Mouse (Mus musculus): ENCODE data around the gene Mark1.

Gene Mark1

DNA sequence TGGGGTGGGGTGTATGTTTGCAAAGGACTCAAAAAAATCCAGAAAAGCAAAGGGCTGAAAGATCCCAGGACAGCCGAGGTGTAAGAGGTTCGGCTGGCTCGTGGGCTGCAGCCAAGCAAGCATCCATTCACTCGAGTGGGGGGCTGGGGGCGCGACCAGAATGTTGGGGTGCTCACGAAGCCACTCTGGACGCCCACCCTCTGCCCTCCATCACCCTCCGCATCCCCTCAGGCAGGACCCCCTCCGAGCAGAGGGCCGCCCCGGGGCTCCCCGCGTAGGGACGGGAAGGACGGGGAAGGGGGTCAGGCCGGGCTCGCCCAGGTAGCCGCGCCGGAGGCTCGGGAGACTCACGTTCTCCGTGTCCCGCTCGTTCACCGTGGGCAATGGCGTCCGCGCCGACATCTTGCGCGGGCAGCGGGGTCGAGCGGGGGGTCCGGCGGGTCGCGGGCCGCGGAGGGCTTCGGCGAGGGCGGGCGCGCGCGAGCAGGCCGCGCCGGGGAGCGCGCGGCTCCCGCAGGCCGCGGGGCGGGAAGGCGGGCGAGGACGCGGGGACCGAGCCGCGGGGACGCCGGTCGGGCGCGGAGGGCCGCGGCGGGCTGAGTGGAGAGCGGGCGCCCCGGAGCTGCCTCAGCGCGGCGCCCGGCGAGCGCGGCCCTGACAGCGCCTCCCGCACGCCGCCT lies at the start of gene Mark1:
Gene Mark1 (minus strand): TSS at position 500 of the 680 bp plus-strand sequence.
- DNase-seq (ENCODE audit: low spot score in 2 of 2): peak in 1 of 2 experiments; percentile 6

DNA sequence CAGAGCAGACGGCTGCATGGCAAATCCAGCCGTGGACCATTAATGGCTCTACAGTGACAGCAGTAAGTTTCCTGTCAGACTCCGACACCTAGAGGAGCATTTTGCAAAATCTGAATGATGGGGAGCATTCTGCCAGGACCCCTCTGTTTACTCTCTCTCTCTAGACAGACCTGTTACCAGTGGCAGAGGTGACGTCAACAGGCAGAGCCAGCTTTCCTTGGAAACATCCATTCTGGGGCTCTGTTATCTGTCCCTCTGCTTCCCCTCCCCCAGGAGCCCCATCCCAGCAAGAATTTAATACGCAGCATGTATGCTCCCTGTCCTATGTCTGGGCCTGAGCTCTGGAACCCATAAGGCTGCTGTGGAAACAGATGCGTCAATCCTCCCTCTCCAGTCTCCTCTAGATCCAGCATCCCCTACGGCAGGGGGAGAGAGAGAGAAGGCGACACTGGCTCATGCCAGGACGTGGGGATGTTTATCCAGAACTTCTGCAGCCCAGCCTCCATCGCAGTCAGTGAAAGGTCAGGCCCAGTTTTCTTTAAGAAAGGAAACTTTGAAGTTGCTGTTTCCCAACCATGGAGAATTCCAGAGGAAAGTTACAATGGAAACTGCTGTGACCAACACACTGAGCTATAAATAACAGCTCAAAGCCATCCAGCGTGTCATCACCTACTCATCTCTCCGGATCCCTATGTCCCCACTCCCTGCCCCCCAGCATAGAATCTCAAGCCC lies 48.3 kb upstream of the Mark1 start:
- DNase-seq (ENCODE audit: low spot score in 2 of 2): no peak

DNA sequence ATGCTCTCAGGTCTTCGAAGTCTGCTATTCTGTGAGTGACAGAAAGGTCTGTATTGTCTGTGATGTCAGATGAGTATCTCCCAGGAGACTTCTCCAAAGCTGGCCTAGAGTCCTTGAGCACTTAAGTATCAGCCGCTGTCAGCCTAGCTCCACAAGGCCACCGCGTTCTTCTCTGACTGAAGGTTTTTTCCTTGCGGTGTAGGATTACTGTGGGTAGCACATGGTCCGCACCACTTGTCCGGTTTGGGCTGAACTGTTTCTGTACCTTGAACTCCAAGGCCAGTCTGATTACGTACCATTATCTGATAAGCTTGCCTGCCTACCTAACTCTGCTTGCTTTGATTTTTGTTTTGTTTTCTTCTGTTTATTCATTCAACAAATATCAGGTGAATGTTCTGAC lies 47.1 kb upstream of the Mark1 start:
- DNase-seq (ENCODE audit: low spot score in 2 of 2): no peak

DNA sequence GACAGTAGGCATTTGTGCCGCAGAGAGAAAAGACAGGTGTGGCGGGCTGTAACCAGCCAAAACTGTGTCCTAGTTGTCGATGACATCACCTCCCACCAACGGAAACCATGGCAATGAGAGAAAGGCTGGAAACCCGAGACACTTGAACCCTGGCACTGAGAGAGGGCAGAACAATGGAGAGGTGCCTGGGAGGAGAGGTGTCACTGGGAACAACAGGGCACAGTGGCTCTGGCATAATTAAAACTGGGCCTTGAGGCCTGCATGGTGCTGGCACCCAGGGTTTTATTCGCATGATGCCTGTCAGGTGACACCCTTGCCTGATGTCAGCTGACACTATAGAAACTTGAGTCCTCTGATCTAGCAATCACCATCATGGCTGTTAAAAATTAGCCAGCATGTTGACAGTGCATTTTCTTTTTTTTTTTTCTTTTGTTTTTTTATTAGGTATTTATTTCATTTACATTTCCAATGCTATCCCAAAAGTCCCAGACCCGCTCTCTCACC lies 38.9 kb upstream of the Mark1 start:
- no peak for DNase-seq (ENCODE audit: low spot score in 2 of 2)

DNA sequence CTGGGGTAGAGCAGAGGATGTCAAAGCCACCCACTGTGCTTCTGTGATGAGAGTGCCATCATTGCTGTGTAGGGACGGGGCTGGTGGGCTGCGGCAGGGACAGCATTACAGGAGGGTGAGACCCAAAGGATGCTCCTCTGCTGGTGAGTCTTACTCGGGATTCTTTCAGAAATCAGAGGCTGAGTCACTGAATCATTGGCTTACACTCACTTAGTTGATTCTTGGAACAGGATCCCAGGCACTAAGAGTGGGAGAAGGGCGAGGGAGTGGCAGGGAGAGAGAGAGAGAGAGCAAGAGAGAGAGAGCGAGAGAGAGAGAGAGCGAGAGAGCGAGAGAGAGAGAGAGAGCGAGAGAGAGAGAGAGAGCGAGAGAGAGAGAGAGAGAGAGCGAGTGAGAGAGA lies 31.2 kb upstream of the Mark1 start:
- no peak for DNase-seq (ENCODE audit: low spot score in 2 of 2)

DNA sequence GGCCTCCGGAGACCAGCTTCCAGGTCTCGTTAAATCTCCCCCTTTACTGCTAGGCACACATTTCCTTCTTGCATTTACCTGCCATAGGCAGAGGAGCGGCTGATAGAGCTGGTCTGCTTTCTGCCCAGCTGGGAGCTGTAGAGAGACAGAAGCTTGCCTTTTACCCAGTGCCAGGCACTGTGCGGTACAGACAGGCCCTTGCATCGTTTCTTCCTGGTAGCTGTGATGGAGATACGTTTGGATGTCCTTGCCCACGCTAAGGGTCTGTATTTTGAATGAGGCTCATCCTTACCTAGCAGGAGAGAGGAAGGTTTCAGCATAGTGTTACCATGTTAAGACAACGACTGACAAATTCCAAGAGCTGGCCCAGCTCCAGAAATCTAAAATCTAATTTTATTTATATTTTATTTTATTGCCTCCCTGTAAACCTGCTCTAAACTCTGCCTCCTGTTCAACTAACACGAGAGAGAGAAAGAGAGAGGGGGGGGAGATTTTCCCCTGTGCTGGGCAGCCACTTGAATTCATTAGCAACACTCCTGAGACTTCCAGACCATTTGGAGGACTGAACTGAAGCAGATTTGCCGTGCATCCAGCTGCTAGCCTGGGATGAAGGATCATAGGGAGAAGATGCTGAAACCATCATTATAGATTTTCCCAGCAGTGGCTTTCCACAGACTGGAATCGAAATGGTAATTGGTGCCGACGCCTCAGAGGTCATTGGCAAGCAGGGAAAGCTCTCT lies 21.2 kb upstream of the Mark1 start:
- DNase-seq (ENCODE audit: low spot score in 2 of 2): no peak

DNA sequence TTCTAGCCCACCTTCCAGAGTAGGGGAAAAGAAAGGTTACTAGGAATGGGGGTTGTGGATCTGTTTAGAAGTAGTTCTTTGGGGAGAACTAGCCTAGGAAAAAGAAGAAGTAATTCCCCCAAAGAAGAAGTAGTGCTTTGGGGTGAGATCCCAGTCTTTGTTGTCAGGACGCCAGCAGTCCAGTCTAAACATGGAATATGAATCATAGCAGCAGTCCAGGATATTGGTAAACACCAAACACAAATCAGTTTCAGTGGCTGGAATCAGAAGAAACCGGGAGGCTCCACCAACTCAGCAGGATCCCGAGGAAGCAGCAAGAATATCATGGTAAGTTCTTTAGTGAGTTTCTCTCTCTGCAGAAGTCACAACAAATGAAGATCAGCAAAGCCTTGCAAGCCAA lies 13.2 kb upstream of the Mark1 start:
- no peak for DNase-seq (ENCODE audit: low spot score in 2 of 2)

DNA sequence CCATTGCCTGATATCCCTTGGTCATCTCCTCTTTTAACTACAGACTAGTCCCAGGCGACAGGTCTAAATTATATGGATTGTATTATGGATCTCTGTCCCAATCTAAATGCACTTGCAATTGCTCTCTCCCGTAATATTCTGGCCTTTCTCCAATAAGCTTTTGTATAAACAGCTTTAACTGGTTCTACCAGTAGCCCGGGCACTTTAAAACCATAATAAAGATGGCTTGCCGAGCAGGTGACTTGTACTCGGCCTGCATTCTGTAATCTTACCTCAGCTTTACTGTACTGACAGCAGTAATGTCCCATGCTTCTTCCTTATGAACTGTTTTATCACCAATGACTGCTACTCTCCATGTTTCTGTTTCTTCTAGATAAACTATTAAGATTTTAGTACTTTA lies 7.7 kb upstream of the Mark1 start:
- no peak for DNase-seq (ENCODE audit: low spot score in 2 of 2)

DNA sequence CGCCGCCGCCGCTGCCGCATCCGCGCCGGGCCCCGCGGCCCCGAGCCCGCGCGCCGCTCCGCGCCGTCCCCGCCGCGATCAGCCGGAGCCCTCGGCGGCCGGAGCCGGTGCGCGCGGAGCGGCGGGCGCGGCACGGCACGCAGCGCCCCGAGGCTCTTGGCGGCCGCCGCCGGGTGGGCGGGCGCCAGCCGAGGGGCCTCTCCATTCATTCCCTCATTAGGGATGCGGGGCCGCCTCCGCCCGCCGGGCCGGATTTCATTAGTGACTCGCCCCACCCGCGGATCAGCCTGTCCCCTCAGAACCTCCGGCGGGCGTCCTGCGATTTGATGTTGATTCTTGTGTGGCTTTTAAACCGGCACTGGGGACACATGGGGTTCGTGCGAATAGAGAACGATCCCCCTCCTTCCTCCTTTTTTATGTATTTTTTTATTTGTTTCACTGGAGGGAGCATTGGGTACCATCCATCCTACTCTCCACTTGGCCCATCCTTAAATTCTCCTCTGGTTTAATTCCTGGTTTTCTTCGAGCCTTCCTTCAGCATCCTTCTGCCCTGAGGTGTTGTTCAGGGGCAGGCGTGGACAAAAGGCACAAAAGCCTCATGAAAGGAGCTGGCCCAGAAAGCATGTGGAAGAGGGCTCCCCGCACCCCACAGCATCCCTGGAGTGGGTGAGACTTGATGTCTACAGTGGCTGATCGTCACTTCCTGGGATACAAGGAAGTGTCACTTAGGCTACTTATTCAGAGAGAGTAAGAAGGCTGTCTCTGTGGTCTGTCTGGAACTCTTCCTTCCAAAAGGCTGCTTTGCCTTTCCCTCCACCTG lies 620 bp upstream of the Mark1 start:
- peak in 1 of 2 experiments; percentile 9 for DNase-seq (ENCODE audit: low spot score in 2 of 2)

DNA sequence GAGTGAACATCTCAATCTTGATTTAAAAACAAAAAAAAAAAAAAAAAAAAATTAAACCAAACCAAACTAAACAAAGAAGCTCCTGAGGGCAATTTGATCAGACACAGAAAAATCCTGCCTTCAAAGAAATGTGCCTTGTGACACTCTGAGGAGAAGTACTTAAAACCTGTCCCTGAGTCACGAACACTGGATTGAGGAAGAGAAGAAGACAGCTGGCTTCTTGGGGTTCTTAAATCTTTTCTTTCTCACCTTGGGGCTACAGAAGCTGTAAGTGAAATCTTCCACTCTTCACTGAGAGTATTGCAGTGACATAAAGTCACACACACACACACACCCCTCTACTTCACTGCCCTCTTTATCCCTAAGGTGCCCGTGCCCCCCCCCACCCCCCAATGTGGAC lies 739 bp downstream of the Mark1 start:
- DNase-seq (ENCODE audit: low spot score in 2 of 2): no peak

DNA sequence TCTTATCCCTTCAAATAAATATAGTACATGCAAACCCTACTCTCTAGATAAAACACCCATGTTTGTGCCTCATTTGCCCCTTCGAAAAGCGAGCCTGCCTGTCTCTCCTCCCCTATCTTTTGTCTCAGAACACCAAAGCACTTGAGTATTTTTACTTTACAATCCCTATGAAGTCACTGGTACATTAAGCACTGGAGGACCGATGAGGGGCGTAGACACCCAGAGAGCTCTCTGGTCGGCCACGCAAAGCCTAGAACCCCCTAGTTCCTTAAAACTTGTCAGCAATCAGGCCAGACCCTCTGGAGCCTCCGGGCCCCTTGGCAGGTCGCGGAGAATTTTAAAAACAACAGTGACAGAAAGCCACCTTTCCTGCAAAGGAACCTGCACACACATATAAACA lies 1.2 kb downstream of the Mark1 start:
- no peak for DNase-seq (ENCODE audit: low spot score in 2 of 2)

DNA sequence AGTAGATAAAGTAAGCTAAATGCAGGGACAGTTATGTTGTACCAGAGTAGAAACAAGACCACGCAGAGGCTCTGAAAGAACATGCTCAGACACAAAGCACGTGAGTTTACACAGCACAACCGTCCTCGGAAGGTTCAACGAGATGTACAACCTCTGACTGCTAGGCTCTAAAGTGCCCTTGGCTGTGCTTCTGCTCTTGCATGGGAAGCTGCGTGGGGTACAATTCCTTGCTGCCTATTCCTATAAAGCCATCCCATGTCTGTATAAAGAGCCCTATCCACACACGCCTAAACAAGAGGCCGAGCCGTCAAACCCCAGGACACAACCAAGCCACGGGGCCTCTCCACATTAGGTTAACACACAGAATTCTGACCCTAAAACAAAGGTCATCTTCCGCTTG lies 1.9 kb downstream of the Mark1 start:
- DNase-seq (ENCODE audit: low spot score in 2 of 2): no peak

DNA sequence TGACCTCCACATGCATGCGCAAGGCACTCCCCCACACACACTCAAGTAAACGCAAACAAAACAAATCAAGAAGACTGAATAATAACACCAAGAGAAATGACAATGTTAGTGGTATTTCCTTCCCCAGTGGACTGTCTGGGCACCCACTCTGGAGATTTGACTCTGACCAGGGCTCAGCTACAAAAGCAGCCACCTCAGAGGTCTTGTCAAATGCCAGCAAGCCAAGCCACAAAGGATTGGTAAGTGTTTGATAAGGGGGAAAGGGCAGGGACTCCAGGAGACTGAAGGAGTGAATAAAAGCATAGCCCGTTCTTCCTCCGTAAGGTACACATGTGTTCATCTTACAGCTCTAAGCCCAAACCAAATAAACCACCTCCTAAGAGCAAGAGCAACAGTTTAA lies 4.0 kb downstream of the Mark1 start:
- DNase-seq (ENCODE audit: low spot score in 2 of 2): no peak

DNA sequence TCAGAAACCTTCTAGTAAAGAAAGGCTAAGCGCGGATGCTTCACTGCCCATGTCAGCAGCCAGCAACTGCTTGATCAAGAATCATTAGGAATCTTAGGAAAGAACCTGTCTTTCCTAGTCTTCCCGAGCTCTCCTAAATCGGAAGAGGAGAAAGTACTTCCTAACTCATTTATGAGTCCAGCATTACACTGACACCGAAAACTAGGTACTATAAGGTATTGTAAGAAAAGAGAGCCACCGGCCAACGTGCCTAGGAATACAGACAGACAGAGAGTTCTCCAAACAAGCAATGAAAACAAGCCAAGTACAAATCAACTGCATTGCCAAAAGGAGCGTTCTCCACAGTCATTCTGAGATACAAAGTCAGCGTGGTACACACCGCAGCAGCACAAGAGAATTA lies 8.2 kb downstream of the Mark1 start:
- no peak for DNase-seq (ENCODE audit: low spot score in 2 of 2)

DNA sequence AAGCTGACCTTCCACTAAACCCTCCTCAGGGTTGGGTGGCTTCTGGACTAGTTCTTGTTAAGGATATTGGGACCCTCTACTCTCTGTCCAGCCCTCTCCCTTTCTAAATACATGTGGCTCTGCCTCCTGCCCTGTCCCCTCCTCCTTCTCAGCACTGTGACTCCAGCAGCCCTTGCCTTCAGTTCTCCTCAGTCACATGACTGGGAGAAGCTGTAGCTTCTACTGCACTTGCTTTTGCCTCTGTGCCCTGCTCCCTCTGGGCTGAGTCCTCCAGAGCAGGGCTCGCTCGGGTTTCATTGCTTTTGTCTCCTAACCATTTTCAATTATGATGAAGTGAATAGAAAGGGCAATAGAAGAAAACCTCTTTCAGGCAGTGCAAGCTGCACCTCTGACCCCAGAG lies 12.6 kb downstream of the Mark1 start:
- no peak for DNase-seq (ENCODE audit: low spot score in 2 of 2)

DNA sequence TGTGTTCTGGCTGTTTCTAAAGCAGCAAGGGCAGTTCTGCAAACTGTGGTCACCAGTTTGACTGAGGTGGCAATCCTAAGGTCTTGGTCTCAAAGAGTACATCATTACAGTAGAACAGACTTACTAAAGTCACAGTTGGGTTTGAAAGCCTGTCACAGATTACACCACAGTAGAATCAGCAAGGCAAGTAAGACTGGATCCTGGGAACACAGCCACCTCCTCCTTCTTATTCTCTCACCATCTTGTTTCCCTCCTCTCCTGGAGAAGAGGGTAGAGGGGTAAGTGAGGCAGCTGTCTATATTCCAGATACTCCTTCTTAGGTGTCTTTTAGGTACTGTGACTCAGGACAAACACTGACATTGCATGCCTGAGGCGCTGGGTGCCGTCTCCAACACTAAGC lies 14.6 kb downstream of the Mark1 start:
- DNase-seq (ENCODE audit: low spot score in 2 of 2): no peak

DNA sequence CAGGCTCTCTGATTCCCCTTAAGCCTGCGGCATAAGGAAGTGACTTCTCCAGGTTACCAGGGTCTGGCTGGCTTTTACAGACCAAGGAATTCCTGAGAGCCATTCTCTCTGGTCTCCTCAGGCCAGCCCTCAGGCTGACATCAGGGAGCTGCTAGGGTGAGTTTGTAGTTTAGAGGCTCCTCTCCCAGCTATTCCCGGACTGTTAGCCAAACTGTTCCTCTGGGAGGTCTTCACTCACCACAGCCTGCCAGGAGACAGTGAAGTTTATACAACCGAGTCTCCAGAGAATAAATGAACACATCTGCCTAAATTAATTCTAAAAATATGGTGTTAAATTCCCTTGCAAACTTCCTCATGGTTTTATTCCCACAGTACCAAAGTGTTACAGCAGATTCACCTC lies 15.6 kb downstream of the Mark1 start:
- no peak for DNase-seq (ENCODE audit: low spot score in 2 of 2)

DNA sequence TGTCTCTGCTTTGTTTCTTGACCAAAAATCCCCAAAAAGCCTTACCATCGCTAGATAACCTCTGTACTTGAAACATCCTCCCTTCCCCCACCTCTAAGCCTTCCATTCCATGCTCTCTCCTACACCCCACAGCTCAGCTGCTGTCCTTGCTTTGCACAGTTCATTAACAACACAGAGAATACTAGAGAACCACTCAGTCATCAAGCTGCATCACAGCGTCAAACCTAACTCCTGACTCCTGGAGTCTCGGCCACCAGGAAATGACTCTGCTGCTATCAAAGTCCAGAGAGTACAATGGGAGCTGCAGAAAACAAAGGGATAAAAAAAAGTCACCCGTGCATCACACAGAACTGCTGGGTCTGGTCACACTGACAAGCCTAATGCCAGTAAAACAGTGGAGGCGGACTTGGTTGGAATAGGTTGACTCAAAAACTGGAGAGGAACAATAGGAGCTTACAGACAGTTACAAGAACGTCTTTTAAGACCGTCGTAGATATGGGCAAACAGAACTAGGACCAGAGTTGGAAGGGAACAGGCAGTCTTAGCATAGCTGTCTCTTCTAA lies 27.1 kb downstream of the Mark1 start:
- no peak for DNase-seq (ENCODE audit: low spot score in 2 of 2)

DNA sequence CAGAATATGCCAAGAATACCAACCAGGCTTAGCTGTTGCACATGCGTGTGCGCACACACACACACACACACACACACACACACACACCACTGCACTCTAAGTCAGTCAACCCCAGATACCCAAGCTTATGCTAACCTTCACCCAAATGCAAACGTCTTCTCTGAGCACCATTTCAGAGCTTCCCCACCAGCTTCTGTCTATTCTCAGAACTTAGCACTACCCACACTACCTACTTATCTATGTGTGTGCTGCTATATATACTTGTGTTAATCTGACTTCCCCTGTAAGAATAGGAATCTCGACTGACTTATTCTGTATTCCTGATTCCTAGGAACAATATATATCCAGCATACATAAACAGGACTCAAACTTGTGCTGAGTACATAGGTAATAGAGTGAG lies 30.0 kb downstream of the Mark1 start:
- DNase-seq (ENCODE audit: low spot score in 2 of 2): no peak

DNA sequence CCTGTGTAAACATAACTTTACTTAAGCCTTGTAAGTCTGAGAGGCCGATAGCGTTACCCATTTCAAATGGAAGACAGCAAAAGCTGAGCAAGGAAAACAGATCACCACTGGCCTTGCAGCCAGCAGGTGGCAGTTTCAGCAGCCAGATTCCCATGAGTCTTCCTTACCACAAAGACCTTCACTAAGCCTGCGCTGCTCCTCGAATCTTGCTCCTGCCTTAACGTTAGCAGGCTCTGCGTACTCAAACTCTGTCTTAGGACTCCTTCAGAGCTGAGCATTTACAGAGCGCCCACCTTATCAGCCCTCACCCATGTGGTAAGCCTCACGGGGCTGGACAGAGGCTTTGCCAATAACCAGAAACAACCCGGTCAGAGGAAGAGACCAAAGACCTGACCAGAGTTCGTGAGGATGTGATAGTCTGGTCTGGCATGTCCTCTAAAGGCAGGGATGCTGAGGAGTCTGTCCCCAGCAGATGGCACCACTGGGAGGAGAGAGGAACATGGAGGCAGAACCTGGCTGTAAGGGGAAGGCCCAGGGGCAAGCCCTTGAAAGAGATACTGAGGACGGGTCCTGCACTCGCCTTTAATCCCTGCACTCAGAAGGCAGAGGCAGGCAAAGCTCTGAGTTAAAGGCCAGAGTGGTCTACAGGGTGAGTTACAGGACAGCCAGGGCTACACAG lies 33.5 kb downstream of the Mark1 start:
- peak; percentile 26 to 49 for DNase-seq (ENCODE audit: low spot score in 2 of 2)

DNA sequence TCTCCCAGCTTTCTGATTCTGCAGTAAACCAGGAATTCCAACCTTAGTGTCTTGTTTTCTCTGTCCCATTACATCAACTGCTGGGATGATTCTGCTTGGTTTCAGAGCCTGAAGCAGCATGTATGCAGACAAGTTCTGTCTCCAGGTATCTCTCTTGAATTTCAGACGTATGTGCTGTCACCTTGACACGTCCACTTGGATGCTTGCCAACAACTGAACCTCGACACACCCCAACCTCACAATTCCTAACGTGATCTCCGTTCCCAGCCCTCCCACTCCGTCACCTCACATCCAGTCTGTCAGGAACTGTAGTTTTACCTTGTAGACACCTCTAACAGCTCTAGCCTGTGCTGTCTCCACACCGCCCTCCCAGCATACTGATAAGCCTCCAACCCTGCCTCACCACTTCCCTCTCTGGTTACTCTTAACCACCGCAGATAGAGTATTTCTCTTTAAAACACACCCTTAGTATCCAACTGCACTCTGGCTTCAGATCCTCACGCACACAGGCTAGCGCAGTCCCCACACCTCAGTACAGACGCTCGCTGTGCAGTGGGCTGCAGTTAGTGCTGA lies 36.2 kb downstream of the Mark1 start:
- no peak for DNase-seq (ENCODE audit: low spot score in 2 of 2)
